Mouse (Mus musculus) hindbrain, embryonic 15.5 days (tissue): Measurements from ENCODE around the gene Cdkn2d. TPM values are rescaled to one million over a fixed set of nuclear protein-coding genes. Genes with fewer than 3 reads are reported as not detected.
A peak's percentile ranks its signal among the peaks of the same experiment; 100 is the strongest.

Experiments used
- ATAC-seq: fragments of 200-750 bp; cut with Nextera tagmentation; 2 replicates; pipeline ENCODE4 v1.8.0; 2017; ENCODE audit warnings: low read depth, moderate number of reproducible peaks, moderate TSS enrichment; ENCODE audit not compliant: low FRiP score
- H3K27ac ChIP-seq: fragments of 300-500 bp; sonication (generic); replicated peaks from 2 replicates; pipeline ENCODE4 v1.5.1; 2015; ENCODE audit warnings: mild to moderate bottlenecking, inconsistent platforms
- H3K27me3 ChIP-seq: fragments of 300-500 bp; sonication (generic); 2 replicates; pipeline ENCODE4 v1.6.1; 2015; ENCODE audit warnings: control low read depth, inconsistent platforms
- H3K36me3 ChIP-seq: fragments of 300-500 bp; sonication (generic); 2 replicates; pipeline ENCODE4 v1.6.1; 2015; ENCODE audit warnings: control low read depth, inconsistent platforms
- H3K4me1 ChIP-seq: fragments of 300-500 bp; sonication (generic); replicated peaks from 2 replicates; pipeline ENCODE4 v1.6.1; 2015; ENCODE audit warnings: control low read depth, inconsistent platforms
- H3K4me2 ChIP-seq: fragments of 300-500 bp; sonication (generic); 2 replicates; pipeline ENCODE4 v1.6.1; 2015; ENCODE audit warnings: moderate library complexity, mild to moderate bottlenecking, inconsistent platforms
- H3K4me3 ChIP-seq: fragments of 300-500 bp; sonication (generic); 2 replicates; pipeline ENCODE4 v1.5.1; 2015; ENCODE audit warnings: mild to moderate bottlenecking, inconsistent platforms
- H3K9ac ChIP-seq: fragments of 300-500 bp; sonication (generic); 2 replicates; pipeline ENCODE4 v1.6.1; 2015; ENCODE audit warnings: inconsistent platforms
- H3K9me3 ChIP-seq: fragments of 300-500 bp; sonication (generic); 2 replicates; pipeline ENCODE4 v1.6.1; 2016; ENCODE audit warnings: control low read depth, inconsistent platforms
- WGBS: fragments of 180-500 bp; shearing (Covaris S2); methylation state at CpG from one replicate; pipeline ENCODE4 v1.1.7; 2015; 5-methylcytosine and 5-hydroxymethylcytosine counted together
- polyA plus RNA-seq: library from polyadenylated mRNA; unstranded; fragments of >200 nt; fragmentation: Nextera tagmentation; extraction: Ambion mirVana; gene quantifications from 2 replicates; pipeline ENCODE4 v1.2.1, GENCODE M21; 2015

Cdkn2d gene
- polyA plus RNA-seq, 1 experiment from 2014 or later: 111 TPM

GRCm38 (mm10) chr9:21287571-21288402 lies 3.4 kb downstream of the Cdkn2d start, which contains the start of gene Kri1:
Kri1 (minus strand) TSS chr9:21287969.
- under 1% methylated on average over 56 of the region's 59 CpGs for WGBS
- peaks cover 38% of the 10 kb centered on the region for H3K4me1 ChIP-seq
- H3K4me2 ChIP-seq: peak within 1 kb of the TSS; percentile 79
- H3K27ac ChIP-seq: peak within 1 kb of the TSS; percentile 84
- H3K36me3 ChIP-seq: peaks cover 16% of the 10 kb centered on the region
- peak within 1 kb of the TSS; percentile 62 for H3K4me3 ChIP-seq
- H3K9me3 ChIP-seq: no peaks in the 10 kb centered on the region
- H3K9ac ChIP-seq: peak within 1 kb of the TSS; percentile 60
- ATAC-seq: peak; percentile 83
- no peaks in the 10 kb centered on the region for H3K27me3 ChIP-seq

- Histone ChIP-seq H3K9me3 (no peaks in the 10 kb centered on the region), H3K9ac (peak overlapping the region; percentile 60; the same call in 1 of the 2 replicates), H3K27me3 (no peaks in the 10 kb centered on the region), H3K4me1 (peaks cover 38% of the 10 kb centered on the region), H3K27ac (no peak overlapping the region), H3K4me2 (peak overlapping the region; percentile 79), H3K36me3 (peaks cover 24% of the 10 kb centered on the region), H3K4me3 (peak overlapping the region; percentile 62)
- WGBS: 64% methylated on average over 3 of the region's 3 CpGs
- no peak for ATAC-seq
These were observed 4.5 kb downstream of the Cdkn2d start for GRCm38 (mm10) chr9:21286753-21287152.

GRCm38 (mm10) chr9:21283994-21284393 lies 7.2 kb downstream of the Cdkn2d start:
- 82% methylated on average over 3 of the region's 3 CpGs for WGBS
- no peak for ATAC-seq
- H3K4me1 ChIP-seq: peaks cover 22% of the 10 kb centered on the region
- peaks cover 46% of the 10 kb centered on the region for H3K36me3 ChIP-seq
- H3K27ac ChIP-seq: no peak overlapping the region
- H3K9me3 ChIP-seq: no peaks in the 10 kb centered on the region
- no peaks in the 10 kb centered on the region for H3K27me3 ChIP-seq
- no peak overlapping the region for H3K4me2 ChIP-seq
- no peak overlapping the region for H3K9ac ChIP-seq
- no peak overlapping the region for H3K4me3 ChIP-seq

- Histone ChIP-seq H3K4me1 (peaks cover 18% of the 10 kb centered on the region), H3K4me3 (no peak overlapping the region), H3K27ac (no peak overlapping the region), H3K36me3 (peaks cover 46% of the 10 kb centered on the region), H3K27me3 (no peaks in the 10 kb centered on the region), H3K9ac (no peak overlapping the region), H3K9me3 (no peaks in the 10 kb centered on the region), H3K4me2 (no peak overlapping the region)
- no peak for ATAC-seq
- 86% methylated on average over 5 of the region's 5 CpGs for WGBS
These were observed 7.6 kb downstream of the Cdkn2d start for GRCm38 (mm10) chr9:21283591-21283990.

- no peaks in the 10 kb centered on the region for H3K4me1 ChIP-seq
- no peaks in the 10 kb centered on the region for H3K27me3 ChIP-seq
- no peak overlapping the region for H3K4me2 ChIP-seq
- H3K27ac ChIP-seq: no peak overlapping the region
- peaks cover 80% of the 10 kb centered on the region for H3K36me3 ChIP-seq
- no peaks in the 10 kb centered on the region for H3K9me3 ChIP-seq
- 93% methylated on average over 5 of the region's 5 CpGs for WGBS
- ATAC-seq: no peak
- H3K4me3 ChIP-seq: no peak overlapping the region
- no peak overlapping the region for H3K9ac ChIP-seq
These were observed 13.4 kb downstream of the Cdkn2d start for GRCm38 (mm10) chr9:21277776-21278175.

GRCm38 (mm10) chr9:21276307-21276706 lies 14.9 kb downstream of the Cdkn2d start:
- H3K9me3 ChIP-seq: no peaks in the 10 kb centered on the region
- 95% methylated on average over 8 of the region's 8 CpGs for WGBS
- H3K4me3 ChIP-seq: no peak overlapping the region

GRCm38 (mm10) chr9:21275727-21276126 lies 15.5 kb downstream of the Cdkn2d start:
- no peak for ATAC-seq
- H3K4me3 ChIP-seq: no peak overlapping the region
- H3K27me3 ChIP-seq: no peaks in the 10 kb centered on the region
- H3K4me1 ChIP-seq: no peaks in the 10 kb centered on the region
- no peak overlapping the region for H3K4me2 ChIP-seq
- H3K36me3 ChIP-seq: peaks cover 82% of the 10 kb centered on the region
- no peak overlapping the region for H3K9ac ChIP-seq
- no peak overlapping the region for H3K27ac ChIP-seq
- 88% methylated on average over 12 of the region's 12 CpGs for WGBS
- H3K9me3 ChIP-seq: no peaks in the 10 kb centered on the region

More at GRCm38 (mm10) chr9:21276307-21276706, 14.9 kb downstream of the Cdkn2d start:
- no peak for ATAC-seq
- no peak overlapping the region for H3K27ac ChIP-seq
- H3K36me3 ChIP-seq: peaks cover 82% of the 10 kb centered on the region
- H3K9ac ChIP-seq: no peak overlapping the region
- H3K4me2 ChIP-seq: no peak overlapping the region
- H3K27me3 ChIP-seq: no peaks in the 10 kb centered on the region
- H3K4me1 ChIP-seq: no peaks in the 10 kb centered on the region

GRCm38 (mm10) chr9:21275013-21275710 lies 16.0 kb downstream of the Cdkn2d start:
- no peak overlapping the region for H3K4me2 ChIP-seq
- WGBS: 92% methylated on average over 7 of the region's 7 CpGs
- H3K4me1 ChIP-seq: no peaks in the 10 kb centered on the region
- no peaks in the 10 kb centered on the region for H3K27me3 ChIP-seq
- H3K9ac ChIP-seq: no peak overlapping the region
- H3K9me3 ChIP-seq: no peaks in the 10 kb centered on the region
- H3K36me3 ChIP-seq: peaks cover 85% of the 10 kb centered on the region
- H3K27ac ChIP-seq: no peak overlapping the region
- no peak overlapping the region for H3K4me3 ChIP-seq
- ATAC-seq: no peak

- Histone ChIP-seq H3K9me3 (no peaks in the 10 kb centered on the region), H3K27me3 (no peaks in the 10 kb centered on the region), H3K4me2 (no peak overlapping the region), H3K36me3 (peaks cover 84% of the 10 kb centered on the region), H3K27ac (no peak overlapping the region), H3K4me3 (no peak overlapping the region), H3K4me1 (no peaks in the 10 kb centered on the region), H3K9ac (no peak overlapping the region)
- 95% methylated on average over 3 of the region's 3 CpGs for WGBS
- no peak for ATAC-seq
These were observed 16.9 kb downstream of the Cdkn2d start for GRCm38 (mm10) chr9:21274336-21274735.

GRCm38 (mm10) chr9:21273520-21274228 lies 17.5 kb downstream of the Cdkn2d start:
- Histone ChIP-seq H3K27me3 (no peaks in the 10 kb centered on the region), H3K4me2 (no peak overlapping the region), H3K4me3 (no peak overlapping the region), H3K36me3 (peaks cover 88% of the 10 kb centered on the region), H3K9me3 (no peaks in the 10 kb centered on the region), H3K27ac (no peak overlapping the region), H3K9ac (no peak overlapping the region), H3K4me1 (no peaks in the 10 kb centered on the region)
- ATAC-seq: no peak
- WGBS: 83% methylated on average over 7 of the region's 7 CpGs

GRCm38 (mm10) chr9:21273094-21273493 lies 18.1 kb downstream of the Cdkn2d start:
- H3K36me3 ChIP-seq: peaks cover 91% of the 10 kb centered on the region
- H3K4me3 ChIP-seq: no peak overlapping the region
- no peaks in the 10 kb centered on the region for H3K4me1 ChIP-seq

GRCm38 (mm10) chr9:21272391-21272790 lies 18.8 kb downstream of the Cdkn2d start:
- 93% methylated on average over 9 of the region's 9 CpGs for WGBS
- H3K4me3 ChIP-seq: no peak overlapping the region
- H3K27ac ChIP-seq: no peak overlapping the region
- peaks cover under 1% of the 10 kb centered on the region; the same call in 1 of the 2 replicates for H3K4me1 ChIP-seq
- no peak overlapping the region for H3K9ac ChIP-seq
- no peaks in the 10 kb centered on the region for H3K27me3 ChIP-seq
- no peak overlapping the region for H3K4me2 ChIP-seq
- H3K9me3 ChIP-seq: no peaks in the 10 kb centered on the region
- no peak for ATAC-seq
- H3K36me3 ChIP-seq: peaks cover 90% of the 10 kb centered on the region

More at GRCm38 (mm10) chr9:21273094-21273493, 18.1 kb downstream of the Cdkn2d start:
- H3K9me3 ChIP-seq: no peaks in the 10 kb centered on the region
- WGBS: 88% methylated on average over 8 of the region's 8 CpGs
- ATAC-seq: no peak
- H3K27me3 ChIP-seq: no peaks in the 10 kb centered on the region
- H3K4me2 ChIP-seq: no peak overlapping the region
- H3K27ac ChIP-seq: no peak overlapping the region
- no peak overlapping the region for H3K9ac ChIP-seq
